Comparison of ENCODE assay signal across 8 mouse cellular contexts in genomic region chr11:71674319-71674718, GRCm38 (mm10).
A peak's percentile ranks its signal among the peaks of the same experiment; 100 is the strongest.
DNase-seq lines count a peak whose midpoint lies in the region; ATAC-seq and TF ChIP-seq lines count a peak whose summit lies in the region.

No protein-coding gene starts in this region.

- peak; percentile 87 for DNase-seq in heart, adult 11 months
- peak; percentile 46 for DNase-seq in ES-E14 (ENCODE audit: low read depth, low spot score)
- peak; percentile 66 for DNase-seq in cerebellum, adult 9-11 months
- DNase-seq in heart, postnatal 14 days: peak; percentile 62 to 72
- peak; percentile 71 to 77 for DNase-seq in left cerebral cortex, adult 2 months (ENCODE audit: extremely low spot score in 1 of 2, low spot score in 2 of 2)
- peak; percentile 69 for DNase-seq in midbrain, postnatal 0 days (ENCODE audit: low spot score)
- DNase-seq in thymus, postnatal 4 days: peak; percentile 92

- no peaks in the 10 kb centered on the region for H3K27me3 ChIP-seq in heart, embryonic 11.5 days (ENCODE audit: control insufficient read depth, insufficient read depth, low read length)
- H3K27me3 ChIP-seq in midbrain, postnatal 0 days (ENCODE audit: insufficient read depth, low read length): no peaks in the 10 kb centered on the region

- H3K9me3 ChIP-seq in heart, embryonic 11.5 days (replicated peaks; ENCODE audit: control insufficient read depth, low read length): no peaks in the 10 kb centered on the region
- H3K9me3 ChIP-seq in ES-E14 (ENCODE audit: control insufficient read depth, insufficient read depth, low read depth, low read length): no peaks in the 10 kb centered on the region
- H3K9me3 ChIP-seq in midbrain, postnatal 0 days (ENCODE audit: low read length): no peaks in the 10 kb centered on the region

- H3K36me3 ChIP-seq in heart, embryonic 11.5 days (ENCODE audit: control insufficient read depth, insufficient read depth, low read length): no peaks in the 10 kb centered on the region
- H3K36me3 ChIP-seq in ES-E14 (ENCODE audit: control insufficient read depth, insufficient read depth, low read length, poor library complexity, severe bottlenecking): no peaks in the 10 kb centered on the region
- no peaks in the 10 kb centered on the region for H3K36me3 ChIP-seq in midbrain, postnatal 0 days (ENCODE audit: insufficient read depth, low read length)

- no peak overlapping the region for H3K9ac ChIP-seq in heart, embryonic 11.5 days (ENCODE audit: low read depth, low read length)
- no peak overlapping the region for H3K9ac ChIP-seq in ES-E14 (ENCODE audit: insufficient read depth, low read depth, low read length, poor library complexity, severe bottlenecking)
- H3K9ac ChIP-seq in midbrain, postnatal 0 days (replicated peaks; ENCODE audit: low read length, poor library complexity, severe bottlenecking): no peak overlapping the region

- in situ Hi-C loops in ES-E14 (cut with MboI; ENCODE audit: low sequenced_read_pairs in 2 of 2, unreplicated experiment in 2 of 2): no loop called here

- H3K27ac ChIP-seq in heart, embryonic 11.5 days (ENCODE audit: low read depth, low read length): no peak overlapping the region
- no peak overlapping the region for H3K27ac ChIP-seq in ES-E14 (ENCODE audit: insufficient read depth, low read depth, low read length, poor library complexity, severe bottlenecking)
- H3K27ac ChIP-seq in left cerebral cortex, adult 2 months: no peak overlapping the region
- H3K27ac ChIP-seq in midbrain, postnatal 0 days (ENCODE audit: low read depth, low read length): no peak overlapping the region

- ATAC-seq in heart, embryonic 11.5 days (replicated peaks; ENCODE audit: insufficient number of reproducible peaks, low FRiP score, low TSS enrichment): no peak
- ATAC-seq in midbrain, postnatal 0 days (ENCODE audit: low FRiP score): 0 out of 2 replicates have a peak, but pooled peaks have one; percentile 52

- peak; percentile 86 for TF ChIP-seq CTCF in left cerebral cortex, adult 2 months (IDR thresholded peaks at IDR 0.05)
- peak; percentile 69 for TF ChIP-seq CTCF in midbrain, postnatal 0 days (IDR thresholded peaks at IDR 0.05)

- WGBS in heart, embryonic 11.5 days (ENCODE audit: insufficient replicate concordance): 37% methylated on average over 5 of the region's 5 CpGs
- WGBS in midbrain, postnatal 0 days: 43% methylated on average over 5 of the region's 5 CpGs

- H3K4me1 ChIP-seq in heart, embryonic 11.5 days (ENCODE audit: control insufficient read depth, insufficient read depth, low read length): no peaks in the 10 kb centered on the region
- no peaks in the 10 kb centered on the region for H3K4me1 ChIP-seq in ES-E14 (ENCODE audit: control insufficient read depth in 2 of 2, insufficient read depth in 2 of 2, low read length in 2 of 2, poor library complexity in 1 of 2)
- 0 out of 2 replicates have a peak, but pooled peaks cover 3% of the 10 kb centered on the region for H3K4me1 ChIP-seq in midbrain, postnatal 0 days (ENCODE audit: insufficient read depth, low read length)

- intact Hi-C loops in heart, postnatal 14 days (cut with DNase I): loop anchor here (2.0 to 5.0 kb wide), 5 partner anchors 63 to 348 kb away; no protein-coding TSS in a partner anchor
- intact Hi-C loops in left cerebral cortex, adult 2 months (cut with DNase I): loop anchor here (1.0 to 5.0 kb wide), 4 partner anchors 76 to 350 kb away; no protein-coding TSS in a partner anchor

- no peak overlapping the region for H3K4me2 ChIP-seq in heart, embryonic 11.5 days
- H3K4me2 ChIP-seq in midbrain, postnatal 0 days (ENCODE audit: low read depth, low read length, poor library complexity, severe bottlenecking): no peak overlapping the region

- no peak overlapping the region for H3K4me3 ChIP-seq in heart, embryonic 11.5 days (ENCODE audit: low read depth, low read length)
- H3K4me3 ChIP-seq in ES-E14 (ENCODE audit: insufficient read depth in 1 of 2, low read depth in 1 of 2, low read length in 2 of 2, poor library complexity in 1 of 2, severe bottlenecking in 1 of 2): no peak overlapping the region
- no peak overlapping the region for H3K4me3 ChIP-seq in left cerebral cortex, adult 2 months
- H3K4me3 ChIP-seq in midbrain, postnatal 0 days (ENCODE audit: low read depth, low read length): no peak overlapping the region

TF ChIP-seq in ES-E14, 5 proteins besides CTCF, POLR2A, EP300 and RAD21:
- TF ChIP-seq HCFC1 (IDR thresholded peaks at IDR 0.05; ENCODE audit: borderline replicate concordance, insufficient read depth, low read length) (no peak), ZC3H11A (IDR thresholded peaks at IDR 0.05; ENCODE audit: borderline replicate concordance, low read depth, low read length) (peak; percentile 64)
